Mouse (Mus musculus) cerebellum, adult 11-12 months (tissue): ENCODE measurements at regions not wholly inside any gene's neighbourhood (a gene's known extent, or its start where the extent isn't known, plus 50 kb on each side); places are given as distances from the start of the nearest gene placed in this dataset.

ENCODE experiments used
- DNase-seq: peaks from one replicate; pipeline ENCODE4 v3.0.0; 2022

- DNase-seq = no peak
Measured at GRCm38 (mm10) chr11:19847910-19848309, 76.3 kb upstream of the Spred2 start.

- DNase-seq = no peak
Measured at GRCm38 (mm10) chr11:19848412-19848811, 75.8 kb upstream of the Spred2 start.

- peak; percentile 16 for DNase-seq
Measured at GRCm38 (mm10) chr11:19849347-19849811, 74.8 kb upstream of the Spred2 start.

GRCm38 (mm10) chr11:19849844-19850420, 74.2 kb upstream of the Spred2 start:
- DNase-seq = no peak

- DNase-seq = no peak
Measured at GRCm38 (mm10) chr11:19851022-19851615, 73.1 kb upstream of the Spred2 start.

GRCm38 (mm10) chr11:19861596-19861995, 62.6 kb upstream of the Spred2 start:
- no peak for DNase-seq

GRCm38 (mm10) chr11:19863327-19863726, 60.8 kb upstream of the Spred2 start:
- DNase-seq = no peak

- no peak for DNase-seq
Measured at GRCm38 (mm10) chr11:19866262-19866661, 57.9 kb upstream of the Spred2 start.

- DNase-seq = no peak
Measured at GRCm38 (mm10) chr11:19869671-19870070, 54.5 kb upstream of the Spred2 start.

GRCm38 (mm10) chr11:19870136-19870535, 54.0 kb upstream of the Spred2 start:
- no peak for DNase-seq

- no peak for DNase-seq
Measured at GRCm38 (mm10) chr11:19873796-19874195, 50.4 kb upstream of the Spred2 start.
